Mouse (Mus musculus): ENCODE results near the gene Neurog2. TPM values are rescaled to one million over a fixed set of nuclear protein-coding genes. Genes with fewer than 3 reads are reported as not detected.

Gene Neurog2
- polyA plus RNA-seq (2014; fragmentation: Nextera tagmentation; extraction: Ambion mirVana), result 38.8 and 41.2 TPM in 2 replicates

GRCm38 (mm10) chr3:127633080-127634032, at the start of gene Neurog2:
Gene Neurog2 (plus strand): TSS chr3:127633135.
- peak within 1 kb of the TSS; percentile 83 for H3K27ac ChIP-seq (ENCODE audit: low read depth, low read length)
- H3K4me1 ChIP-seq (ENCODE audit: control insufficient read depth, insufficient read depth, low read length), result peaks cover 22% of the 10 kb centered on the region
- H3K36me3 ChIP-seq (ENCODE audit: control insufficient read depth, insufficient read depth, low read length), result no peaks in the 10 kb centered on the region
- no peaks in the 10 kb centered on the region for H3K9me3 ChIP-seq (ENCODE audit: control insufficient read depth, low read length)
- H3K4me2 ChIP-seq (ENCODE audit: low read depth), result peak within 1 kb of the TSS; percentile 69
- peak; percentile 48 for ATAC-seq (ENCODE audit: insufficient read depth, low FRiP score, low TSS enrichment)
- DNase-seq (ENCODE audit: low spot score), result peak; percentile 67
- H3K27me3 ChIP-seq (ENCODE audit: control insufficient read depth, insufficient read depth, low read length), result peaks cover 79% of the 10 kb centered on the region
- peak within 1 kb of the TSS; percentile 61 for H3K9ac ChIP-seq (ENCODE audit: low read length)
- under 1% methylated on average over 91 of the region's 92 CpGs for WGBS
- peak within 1 kb of the TSS; percentile 53 for H3K4me3 ChIP-seq (ENCODE audit: low read depth, low read length)

GRCm38 (mm10) chr3:127597136-127597535, 35.8 kb upstream of the Neurog2 start:
- ATAC-seq (ENCODE audit: insufficient read depth, low FRiP score, low TSS enrichment) (no peak), DNase-seq (ENCODE audit: low spot score) (no peak)
- H3K4me2 ChIP-seq (ENCODE audit: low read depth), result no peak overlapping the region
- H3K9ac ChIP-seq (ENCODE audit: low read length), result no peak overlapping the region
- H3K27ac ChIP-seq (ENCODE audit: low read depth, low read length), result no peak overlapping the region
- H3K4me1 ChIP-seq (ENCODE audit: control insufficient read depth, insufficient read depth, low read length), result no peaks in the 10 kb centered on the region
- no peaks in the 10 kb centered on the region for H3K9me3 ChIP-seq (ENCODE audit: control insufficient read depth, low read length)
- H3K27me3 ChIP-seq (ENCODE audit: control insufficient read depth, insufficient read depth, low read length), result no peaks in the 10 kb centered on the region
- H3K36me3 ChIP-seq (ENCODE audit: control insufficient read depth, insufficient read depth, low read length), result peaks cover 4% of the 10 kb centered on the region
- 83% methylated on average over 1 of the region's 1 CpGs for WGBS
- no peak overlapping the region for H3K4me3 ChIP-seq (ENCODE audit: low read depth, low read length)

GRCm38 (mm10) chr3:127608109-127608508, 24.8 kb upstream of the Neurog2 start:
- Histone ChIP-seq H3K4me2 (ENCODE audit: low read depth) (no peak overlapping the region), H3K9ac (ENCODE audit: low read length) (no peak overlapping the region), H3K27ac (ENCODE audit: low read depth, low read length) (no peak overlapping the region), H3K4me1 (ENCODE audit: control insufficient read depth, insufficient read depth, low read length) (no peaks in the 10 kb centered on the region), H3K27me3 (ENCODE audit: control insufficient read depth, insufficient read depth, low read length) (no peaks in the 10 kb centered on the region), H3K4me3 (ENCODE audit: low read depth, low read length) (no peak overlapping the region), H3K9me3 (ENCODE audit: control insufficient read depth, low read length) (no peaks in the 10 kb centered on the region), H3K36me3 (ENCODE audit: control insufficient read depth, insufficient read depth, low read length) (peaks cover 4% of the 10 kb centered on the region; the same call in 1 of the 2 replicates)
- 96% methylated on average over 2 of the region's 2 CpGs for WGBS
- ATAC-seq (ENCODE audit: insufficient read depth, low FRiP score, low TSS enrichment) (no peak), DNase-seq (ENCODE audit: low spot score) (no peak)

- Histone ChIP-seq H3K36me3 (ENCODE audit: control insufficient read depth, insufficient read depth, low read length) (no peaks in the 10 kb centered on the region), H3K27ac (ENCODE audit: low read depth, low read length) (no peak overlapping the region), H3K4me3 (ENCODE audit: low read depth, low read length) (peak overlapping the region; percentile 20; the same call in 1 of the 2 replicates), H3K4me1 (ENCODE audit: control insufficient read depth, insufficient read depth, low read length) (peaks cover 11% of the 10 kb centered on the region), H3K27me3 (ENCODE audit: control insufficient read depth, insufficient read depth, low read length) (peaks cover 41% of the 10 kb centered on the region), H3K4me2 (ENCODE audit: low read depth) (peak overlapping the region; percentile 48), H3K9ac (ENCODE audit: low read length) (no peak overlapping the region), H3K9me3 (ENCODE audit: control insufficient read depth, low read length) (no peaks in the 10 kb centered on the region)
- WGBS, result under 1% methylated on average over 36 of the region's 36 CpGs
- DNase-seq (ENCODE audit: low spot score), result peak; percentile 87
- peak; percentile 84 for ATAC-seq (ENCODE audit: insufficient read depth, low FRiP score, low TSS enrichment)
Observed at GRCm38 (mm10) chr3:127625296-127625695, 7.6 kb upstream of the Neurog2 start.

GRCm38 (mm10) chr3:127625701-127626399, 7.1 kb upstream of the Neurog2 start:
- H3K4me2 ChIP-seq (ENCODE audit: low read depth), result peak overlapping the region; percentile 48
- ATAC-seq (ENCODE audit: insufficient read depth, low FRiP score, low TSS enrichment) (peak; percentile 49), DNase-seq (ENCODE audit: low spot score) (peak; percentile 69)
- no peaks in the 10 kb centered on the region for H3K36me3 ChIP-seq (ENCODE audit: control insufficient read depth, insufficient read depth, low read length)
- under 1% methylated on average over 28 of the region's 28 CpGs for WGBS
- no peak overlapping the region for H3K27ac ChIP-seq (ENCODE audit: low read depth, low read length)
- peaks cover 47% of the 10 kb centered on the region for H3K27me3 ChIP-seq (ENCODE audit: control insufficient read depth, insufficient read depth, low read length)
- no peaks in the 10 kb centered on the region for H3K9me3 ChIP-seq (ENCODE audit: control insufficient read depth, low read length)
- peaks cover 11% of the 10 kb centered on the region for H3K4me1 ChIP-seq (ENCODE audit: control insufficient read depth, insufficient read depth, low read length)
- H3K9ac ChIP-seq (ENCODE audit: low read length), result no peak overlapping the region
- H3K4me3 ChIP-seq (ENCODE audit: low read depth, low read length), result peak overlapping the region; percentile 20; the same call in 1 of the 2 replicates

- H3K4me2 ChIP-seq (ENCODE audit: low read depth), result no peak overlapping the region
- H3K4me1 ChIP-seq (ENCODE audit: control insufficient read depth, insufficient read depth, low read length), result peaks cover 15% of the 10 kb centered on the region
- DNase-seq (ENCODE audit: low spot score) (no peak), ATAC-seq (ENCODE audit: insufficient read depth, low FRiP score, low TSS enrichment) (no peak)
- H3K4me3 ChIP-seq (ENCODE audit: low read depth, low read length), result no peak overlapping the region
- H3K27ac ChIP-seq (ENCODE audit: low read depth, low read length), result no peak overlapping the region
- WGBS, result 2% methylated on average over 3 of the region's 3 CpGs
- peaks cover 52% of the 10 kb centered on the region for H3K27me3 ChIP-seq (ENCODE audit: control insufficient read depth, insufficient read depth, low read length)
- no peaks in the 10 kb centered on the region for H3K36me3 ChIP-seq (ENCODE audit: control insufficient read depth, insufficient read depth, low read length)
- no peak overlapping the region for H3K9ac ChIP-seq (ENCODE audit: low read length)
- H3K9me3 ChIP-seq (ENCODE audit: control insufficient read depth, low read length), result no peaks in the 10 kb centered on the region
Observed at GRCm38 (mm10) chr3:127626524-127626923, 6.4 kb upstream of the Neurog2 start.

- WGBS, result under 1% methylated on average over 27 of the region's 28 CpGs
- Histone ChIP-seq H3K27ac (ENCODE audit: low read depth, low read length) (no peak overlapping the region), H3K4me3 (ENCODE audit: low read depth, low read length) (0 out of 2 replicates have a peak overlapping the region, but pooled peaks have one; percentile 6), H3K36me3 (ENCODE audit: control insufficient read depth, insufficient read depth, low read length) (no peaks in the 10 kb centered on the region), H3K9me3 (ENCODE audit: control insufficient read depth, low read length) (no peaks in the 10 kb centered on the region), H3K4me1 (ENCODE audit: control insufficient read depth, insufficient read depth, low read length) (peaks cover 18% of the 10 kb centered on the region), H3K4me2 (ENCODE audit: low read depth) (peak overlapping the region; percentile 27; the same call in 1 of the 2 replicates), H3K27me3 (ENCODE audit: control insufficient read depth, insufficient read depth, low read length) (peaks cover 61% of the 10 kb centered on the region), H3K9ac (ENCODE audit: low read length) (peak overlapping the region; percentile 26; the same call in 1 of the 2 replicates)
- DNase-seq (ENCODE audit: low spot score) (peak; percentile 37), ATAC-seq (ENCODE audit: insufficient read depth, low FRiP score, low TSS enrichment) (no peak)
Observed at GRCm38 (mm10) chr3:127627151-127627955, 5.6 kb upstream of the Neurog2 start.

- ATAC-seq (ENCODE audit: insufficient read depth, low FRiP score, low TSS enrichment) (no peak), DNase-seq (ENCODE audit: low spot score) (no peak)
- H3K27ac ChIP-seq (ENCODE audit: low read depth, low read length), result no peak overlapping the region
Observed at GRCm38 (mm10) chr3:127627956-127628310, 5.0 kb upstream of the Neurog2 start.

More at GRCm38 (mm10) chr3:127627956-127628310, 5.0 kb upstream of the Neurog2 start:
- H3K9me3 ChIP-seq (ENCODE audit: control insufficient read depth, low read length), result no peaks in the 10 kb centered on the region
- H3K4me1 ChIP-seq (ENCODE audit: control insufficient read depth, insufficient read depth, low read length), result peaks cover 20% of the 10 kb centered on the region
- H3K27me3 ChIP-seq (ENCODE audit: control insufficient read depth, insufficient read depth, low read length), result peaks cover 66% of the 10 kb centered on the region
- H3K4me3 ChIP-seq (ENCODE audit: low read depth, low read length), result no peak overlapping the region
- peak overlapping the region; percentile 26; the same call in 1 of the 2 replicates for H3K9ac ChIP-seq (ENCODE audit: low read length)
- H3K4me2 ChIP-seq (ENCODE audit: low read depth), result peak overlapping the region; percentile 27; the same call in 1 of the 2 replicates
- under 1% methylated on average over 9 of the region's 9 CpGs for WGBS
- no peaks in the 10 kb centered on the region for H3K36me3 ChIP-seq (ENCODE audit: control insufficient read depth, insufficient read depth, low read length)
